Mouse (Mus musculus): ENCODE measurements around the gene Olfr1163. TPM values are rescaled to one million over a fixed set of nuclear protein-coding genes. Genes with fewer than 3 reads are reported as not detected.
"Not testable (repeated sequence)": the region's sequence is repeated elsewhere in the genome, so short reads cannot be mapped to it uniquely, and the experiment has no call there.

Olfr1163 gene
- not detected in 2 replicates for polyA plus RNA-seq (2014; fragmentation: Nextera tagmentation; extraction: Ambion mirVana)

DNA sequence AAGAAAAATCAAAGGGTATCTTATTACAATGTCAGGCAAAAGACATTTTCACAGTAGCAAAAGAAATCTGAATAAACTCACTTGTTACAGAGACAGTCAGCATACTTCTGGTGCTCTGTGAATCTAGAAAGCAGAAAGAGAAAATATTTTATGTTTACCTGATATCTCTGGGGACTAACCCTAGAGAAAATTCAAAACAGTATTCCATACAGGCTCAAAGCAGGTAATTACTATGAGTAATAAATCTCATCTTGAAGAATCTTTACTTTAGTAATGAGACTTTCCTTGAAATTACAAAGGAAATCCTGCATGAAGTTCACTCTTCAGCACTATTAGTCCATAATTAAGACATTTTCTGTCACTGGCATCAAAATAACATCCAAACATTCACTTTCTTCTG lies at the start of gene Olfr1163:
Gene Olfr1163 (minus strand): TSS at position 101 of the 400 bp plus-strand sequence.
- H3K4me2 ChIP-seq (ENCODE audit: low read depth, low read length, severe bottlenecking), result no peak within 1 kb of the TSS
- no peak within 1 kb of the TSS for H3K27ac ChIP-seq (ENCODE audit: low read depth, low read length)
- H3K4me1 ChIP-seq (replicated peaks; ENCODE audit: control insufficient read depth, insufficient read depth, low read length), result no peaks in the 10 kb centered on the region
- ATAC-seq (replicated peaks; ENCODE audit: low FRiP score), result no peak
- H3K36me3 ChIP-seq (ENCODE audit: control insufficient read depth, insufficient read depth, low read length), result no peaks in the 10 kb centered on the region
- no peak for DNase-seq (ENCODE audit: low spot score)
- no peak within 1 kb of the TSS for H3K4me3 ChIP-seq (ENCODE audit: low read depth, low read length)
- no peaks in the 10 kb centered on the region for H3K27me3 ChIP-seq (ENCODE audit: control insufficient read depth, insufficient read depth, low read length)
- no peaks in the 10 kb centered on the region for H3K9me3 ChIP-seq (ENCODE audit: control insufficient read depth, low read length)
- H3K9ac ChIP-seq (ENCODE audit: low read length), result no peak within 1 kb of the TSS

DNA sequence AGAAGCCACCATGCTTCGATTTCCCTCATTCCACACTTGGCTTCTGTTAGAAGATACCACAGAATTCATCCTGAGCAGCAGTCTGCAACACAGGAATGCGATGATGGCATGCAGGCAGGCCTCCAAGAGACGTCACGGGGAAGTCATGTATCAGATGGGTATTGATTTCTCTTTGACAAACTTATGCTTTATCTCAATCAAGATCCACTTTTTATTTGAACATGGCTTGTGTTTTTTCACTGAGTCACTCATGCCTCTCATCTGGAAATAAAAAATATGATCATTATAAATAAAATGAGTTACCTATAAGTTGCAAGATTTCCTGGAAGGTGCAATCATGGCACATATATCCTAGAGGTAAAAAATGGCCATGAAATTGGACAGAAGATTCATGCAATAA lies 22.2 kb upstream of the Olfr1163 start, which contains the start of gene Olfr1164:
Gene Olfr1164 (minus strand): TSS at position 101 of the 400 bp plus-strand sequence.
- no peak for ATAC-seq (replicated peaks; ENCODE audit: low FRiP score)
- no peaks in the 10 kb centered on the region for H3K36me3 ChIP-seq (ENCODE audit: control insufficient read depth, insufficient read depth, low read length)
- no peak within 1 kb of the TSS for H3K4me2 ChIP-seq (ENCODE audit: low read depth, low read length, severe bottlenecking)

DNA sequence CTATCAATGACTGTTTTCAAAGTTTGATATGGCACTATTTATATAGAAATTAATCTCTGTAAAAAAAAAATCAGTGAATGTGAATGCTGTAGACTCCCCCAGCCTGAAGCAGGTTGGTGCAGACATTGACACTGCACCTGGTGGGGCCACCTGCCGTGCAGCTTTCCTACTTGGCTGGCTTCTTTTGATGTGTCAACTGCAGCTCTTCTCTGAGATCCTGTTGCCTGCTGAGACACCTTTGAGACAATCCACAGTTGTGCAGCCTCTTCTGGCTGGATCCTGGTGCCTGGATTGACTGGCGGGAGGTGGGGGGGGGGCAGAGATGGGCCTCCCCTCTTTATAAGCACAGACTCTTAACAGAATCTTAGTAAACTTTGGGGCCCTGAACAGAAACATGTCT lies 8.0 kb downstream of the Olfr1163 start:
- no peaks in the 10 kb centered on the region for H3K9me3 ChIP-seq (ENCODE audit: control insufficient read depth, low read length)
- H3K9ac ChIP-seq (ENCODE audit: low read length), result no peak overlapping the region
- WGBS, result 64% methylated on average over 2 of the region's 2 CpGs
- no peaks in the 10 kb centered on the region for H3K36me3 ChIP-seq (ENCODE audit: control insufficient read depth, insufficient read depth, low read length)
- no peaks in the 10 kb centered on the region for H3K4me1 ChIP-seq (replicated peaks; ENCODE audit: control insufficient read depth, insufficient read depth, low read length)
- no peak overlapping the region for H3K4me2 ChIP-seq (ENCODE audit: low read depth, low read length, severe bottlenecking)
- H3K4me3 ChIP-seq (ENCODE audit: low read depth, low read length), result no peak overlapping the region
- H3K27ac ChIP-seq (ENCODE audit: low read depth, low read length), result no peak overlapping the region
- DNase-seq (ENCODE audit: low spot score), result no peak
- no peaks in the 10 kb centered on the region for H3K27me3 ChIP-seq (ENCODE audit: control insufficient read depth, insufficient read depth, low read length)
- ATAC-seq (replicated peaks; ENCODE audit: low FRiP score), result no peak

More for the DNA sequence above, 22.2 kb upstream of the Olfr1163 start, which contains the start of gene Olfr1164:
- H3K27ac ChIP-seq (ENCODE audit: low read depth, low read length), result no peak within 1 kb of the TSS
- no peak for DNase-seq (ENCODE audit: low spot score)
- WGBS, result 81% methylated on average over 4 of the region's 4 CpGs
- no peak within 1 kb of the TSS for H3K9ac ChIP-seq (ENCODE audit: low read length)
- no peak within 1 kb of the TSS for H3K4me3 ChIP-seq (ENCODE audit: low read depth, low read length)
- H3K9me3 ChIP-seq (ENCODE audit: control insufficient read depth, low read length), result no peaks in the 10 kb centered on the region
- no peaks in the 10 kb centered on the region for H3K27me3 ChIP-seq (ENCODE audit: control insufficient read depth, insufficient read depth, low read length)
- no peaks in the 10 kb centered on the region for H3K4me1 ChIP-seq (replicated peaks; ENCODE audit: control insufficient read depth, insufficient read depth, low read length)

- 72% methylated on average over 1 of the region's 1 CpGs for WGBS
- ATAC-seq (replicated peaks; ENCODE audit: low FRiP score), result no peak
- Histone ChIP-seq H3K9me3 (ENCODE audit: control insufficient read depth, low read length) (no peaks in the 10 kb centered on the region), H3K27me3 (ENCODE audit: control insufficient read depth, insufficient read depth, low read length) (no peaks in the 10 kb centered on the region), H3K9ac (ENCODE audit: low read length) (no peak within 1 kb of the TSS), H3K4me3 (ENCODE audit: low read depth, low read length) (no peak within 1 kb of the TSS), H3K4me1 (replicated peaks; ENCODE audit: control insufficient read depth, insufficient read depth, low read length) (no peaks in the 10 kb centered on the region), H3K4me2 (ENCODE audit: low read depth, low read length, severe bottlenecking) (no peak within 1 kb of the TSS), H3K36me3 (ENCODE audit: control insufficient read depth, insufficient read depth, low read length) (no peaks in the 10 kb centered on the region), H3K27ac (ENCODE audit: low read depth, low read length) (no peak within 1 kb of the TSS)
- DNase-seq (ENCODE audit: low spot score), result no peak
These were observed 20.6 kb downstream of the Olfr1163 start, which contains the start of gene Olfr1162 for GRCm38 (mm10) chr2:88051029-88051428. Olfr1162 (minus strand) TSS chr2:88051129.

DNA sequence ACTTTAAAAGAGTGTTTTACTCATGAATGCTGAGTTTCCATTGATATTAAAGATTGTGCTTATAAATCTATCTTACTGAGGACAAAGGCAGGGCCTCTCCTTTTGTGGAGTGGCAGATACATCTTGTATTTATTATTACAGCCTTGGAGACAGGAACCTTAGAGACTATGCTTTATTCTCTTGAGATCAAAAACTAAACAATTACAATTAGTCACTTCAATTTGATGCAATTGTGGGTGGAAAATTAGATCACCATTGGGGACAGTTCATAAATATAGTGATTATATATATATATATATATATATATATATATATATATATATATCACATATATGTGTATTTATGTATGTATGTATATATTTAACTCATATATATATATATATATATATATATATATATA lies 34.0 kb downstream of the Olfr1163 start, which contains the start of gene Olfr73:
Gene Olfr73 (minus strand): TSS at position 101 of the 400 bp plus-strand sequence.
- Histone ChIP-seq H3K4me2 (ENCODE audit: low read depth, low read length, severe bottlenecking) (no peak within 1 kb of the TSS), H3K4me1 (replicated peaks; ENCODE audit: control insufficient read depth, insufficient read depth, low read length) (no peaks in the 10 kb centered on the region), H3K9ac (ENCODE audit: low read length) (no peak within 1 kb of the TSS), H3K9me3 (ENCODE audit: control insufficient read depth, low read length) (no peaks in the 10 kb centered on the region), H3K36me3 (ENCODE audit: control insufficient read depth, insufficient read depth, low read length) (no peaks in the 10 kb centered on the region), H3K4me3 (ENCODE audit: low read depth, low read length) (no peak within 1 kb of the TSS), H3K27ac (ENCODE audit: low read depth, low read length) (no peak within 1 kb of the TSS), H3K27me3 (ENCODE audit: control insufficient read depth, insufficient read depth, low read length) (no peaks in the 10 kb centered on the region)
- DNase-seq (ENCODE audit: low spot score) (no peak), ATAC-seq (replicated peaks; ENCODE audit: low FRiP score) (no peak)

GRCm38 (mm10) chr2:88022474-88022873 lies 49.2 kb downstream of the Olfr1163 start, which contains the start of gene Olfr1161:
Olfr1161 (plus strand) TSS chr2:88022774.
- not testable (repeated sequence) for H3K4me2 ChIP-seq (ENCODE audit: low read depth, low read length, severe bottlenecking); H3K27ac ChIP-seq (ENCODE audit: low read depth, low read length); DNase-seq (ENCODE audit: low spot score); H3K4me1 ChIP-seq (replicated peaks; ENCODE audit: control insufficient read depth, insufficient read depth, low read length); H3K9me3 ChIP-seq (ENCODE audit: control insufficient read depth, low read length); H3K4me3 ChIP-seq (ENCODE audit: low read depth, low read length); H3K36me3 ChIP-seq (ENCODE audit: control insufficient read depth, insufficient read depth, low read length); H3K9ac ChIP-seq (ENCODE audit: low read length); ATAC-seq (replicated peaks; ENCODE audit: low FRiP score); H3K27me3 ChIP-seq (ENCODE audit: control insufficient read depth, insufficient read depth, low read length)
- 82% methylated on average over 1 of the region's 1 CpGs for WGBS

Other genes with a start within 250 kb of the Olfr1163 start
- gene Olfr1148, start 241.3 kb downstream of the Olfr1163 start, polyA plus RNA-seq (2014; fragmentation: Nextera tagmentation; extraction: Ambion mirVana), result not detected in 2 replicates
- not detected in 2 replicates for gene Olfr1150-ps1, start 227.8 kb downstream of the Olfr1163 start, polyA plus RNA-seq (2014; fragmentation: Nextera tagmentation; extraction: Ambion mirVana)
- not detected in 2 replicates for gene Olfr1151, start 216.0 kb downstream of the Olfr1163 start, polyA plus RNA-seq (2014; fragmentation: Nextera tagmentation; extraction: Ambion mirVana)
- 0.03 TPM in 1 of 2 replicates, not detected in the other for gene Olfr1152, start 205.3 kb downstream of the Olfr1163 start, polyA plus RNA-seq (2014; fragmentation: Nextera tagmentation; extraction: Ambion mirVana)
- gene Olfr1153, start 176.9 kb downstream of the Olfr1163 start, polyA plus RNA-seq (2014; fragmentation: Nextera tagmentation; extraction: Ambion mirVana), result not detected in 2 replicates
- not detected in 2 replicates for gene Olfr1154, start 166.7 kb downstream of the Olfr1163 start, polyA plus RNA-seq (2014; fragmentation: Nextera tagmentation; extraction: Ambion mirVana)
- gene Olfr1155, start 126.7 kb downstream of the Olfr1163 start, polyA plus RNA-seq (2014; fragmentation: Nextera tagmentation; extraction: Ambion mirVana), result not detected in 2 replicates
- not detected in 2 replicates for gene Olfr1156, start 118.7 kb downstream of the Olfr1163 start, polyA plus RNA-seq (2014; fragmentation: Nextera tagmentation; extraction: Ambion mirVana)
- not detected in 2 replicates for gene Olfr1157, start 103.5 kb downstream of the Olfr1163 start, polyA plus RNA-seq (2014; fragmentation: Nextera tagmentation; extraction: Ambion mirVana)
- not detected in 2 replicates for gene Olfr74, start 97.2 kb downstream of the Olfr1163 start, polyA plus RNA-seq (2014; fragmentation: Nextera tagmentation; extraction: Ambion mirVana)
- gene Olfr1158, start 81.7 kb downstream of the Olfr1163 start, polyA plus RNA-seq (2014; fragmentation: Nextera tagmentation; extraction: Ambion mirVana), result not detected in 2 replicates
- not detected in 2 replicates for gene Olfr1160, start 63.6 kb downstream of the Olfr1163 start, polyA plus RNA-seq (2014; fragmentation: Nextera tagmentation; extraction: Ambion mirVana)
- not detected in 2 replicates for gene Olfr1161, start 49.1 kb downstream of the Olfr1163 start, polyA plus RNA-seq (2014; fragmentation: Nextera tagmentation; extraction: Ambion mirVana)
- not detected in 2 replicates for gene Olfr73, start 34.1 kb downstream of the Olfr1163 start, polyA plus RNA-seq (2014; fragmentation: Nextera tagmentation; extraction: Ambion mirVana)
- gene Olfr1162, start 20.7 kb downstream of the Olfr1163 start, polyA plus RNA-seq (2014; fragmentation: Nextera tagmentation; extraction: Ambion mirVana), result not detected in 2 replicates
- gene Olfr1164, start 22.1 kb upstream of the Olfr1163 start, polyA plus RNA-seq (2014; fragmentation: Nextera tagmentation; extraction: Ambion mirVana), result not detected in 2 replicates
- gene Olfr1166, start 56.4 kb upstream of the Olfr1163 start, polyA plus RNA-seq (2014; fragmentation: Nextera tagmentation; extraction: Ambion mirVana), result not detected in 2 replicates
- gene Olfr1167, start 83.4 kb upstream of the Olfr1163 start, polyA plus RNA-seq (2014; fragmentation: Nextera tagmentation; extraction: Ambion mirVana), result not detected in 2 replicates
- gene Olfr1168, start 110.0 kb upstream of the Olfr1163 start, polyA plus RNA-seq (2014; fragmentation: Nextera tagmentation; extraction: Ambion mirVana), result not detected in 2 replicates
- gene Olfr1170, start 156.5 kb upstream of the Olfr1163 start, polyA plus RNA-seq (2014; fragmentation: Nextera tagmentation; extraction: Ambion mirVana), result not detected in 2 replicates
- not detected in 2 replicates for gene Olfr1173, start 208.0 kb upstream of the Olfr1163 start, polyA plus RNA-seq (2014; fragmentation: Nextera tagmentation; extraction: Ambion mirVana)
- gene Olfr1174-ps, start 243.3 kb upstream of the Olfr1163 start, polyA plus RNA-seq (2014; fragmentation: Nextera tagmentation; extraction: Ambion mirVana), result not detected in 2 replicates

Measured in forebrain, embryonic 11.5 days (tissue).